Mouse (Mus musculus): ENCODE measurements around the gene Nmt1.

GRCm38 (mm10) chr11:103049611-103050010 lies 21.6 kb downstream of the Nmt1 start:
- TF ChIP-seq EP300 (IDR thresholded peaks at IDR 0.05; ENCODE audit: low read depth) = no peak
- no peak for TF ChIP-seq CTCF (IDR thresholded peaks at IDR 0.05; ENCODE audit: low read depth)

Data from liver, embryonic 14.5 days (tissue).